Mouse (Mus musculus) hematopoietic stem cell, adult 5-6 weeks (primary cell): ENCODE results near the gene Rab3il1. TPM values are rescaled to one million over a fixed set of nuclear protein-coding genes. Genes with fewer than 3 reads are reported as not detected.
A peak's percentile ranks its signal among the peaks of the same experiment; 100 is the strongest.

Experiments
- ATAC-seq, 2 experiments: fragments of 125-278 bp in 1 of 2; replicated peaks in 1 of 2; 2 replicates each; pipeline ENCODE4 v1.8.0; 2016 to 2017; ENCODE audit warnings: inconsistent platforms in 2 of 2, mild to moderate bottlenecking in 2 of 2, moderate number of reproducible peaks in 2 of 2, low read depth in 1 of 2, moderate TSS enrichment in 1 of 2; ENCODE audit not compliant: low FRiP score in 2 of 2, poor library complexity in 2 of 2, severe bottlenecking in 2 of 2, insufficient read depth in 1 of 2, low TSS enrichment in 1 of 2
- total RNA-seq: library from RNA; stranded (forward); fragments of 172-1452, 232-1000 nt; gene quantifications from 2 replicates; pipeline ENCODE4 v1.2.3, GENCODE M21; 2017

Gene Rab3il1
- total RNA-seq, 1 experiment from 2014 or later, result 11.2 TPM

- no peak for ATAC-seq
Observed at GRCm38 (mm10) chr19:10062862-10063261, 61.4 kb downstream of the Rab3il1 start.

DNA sequence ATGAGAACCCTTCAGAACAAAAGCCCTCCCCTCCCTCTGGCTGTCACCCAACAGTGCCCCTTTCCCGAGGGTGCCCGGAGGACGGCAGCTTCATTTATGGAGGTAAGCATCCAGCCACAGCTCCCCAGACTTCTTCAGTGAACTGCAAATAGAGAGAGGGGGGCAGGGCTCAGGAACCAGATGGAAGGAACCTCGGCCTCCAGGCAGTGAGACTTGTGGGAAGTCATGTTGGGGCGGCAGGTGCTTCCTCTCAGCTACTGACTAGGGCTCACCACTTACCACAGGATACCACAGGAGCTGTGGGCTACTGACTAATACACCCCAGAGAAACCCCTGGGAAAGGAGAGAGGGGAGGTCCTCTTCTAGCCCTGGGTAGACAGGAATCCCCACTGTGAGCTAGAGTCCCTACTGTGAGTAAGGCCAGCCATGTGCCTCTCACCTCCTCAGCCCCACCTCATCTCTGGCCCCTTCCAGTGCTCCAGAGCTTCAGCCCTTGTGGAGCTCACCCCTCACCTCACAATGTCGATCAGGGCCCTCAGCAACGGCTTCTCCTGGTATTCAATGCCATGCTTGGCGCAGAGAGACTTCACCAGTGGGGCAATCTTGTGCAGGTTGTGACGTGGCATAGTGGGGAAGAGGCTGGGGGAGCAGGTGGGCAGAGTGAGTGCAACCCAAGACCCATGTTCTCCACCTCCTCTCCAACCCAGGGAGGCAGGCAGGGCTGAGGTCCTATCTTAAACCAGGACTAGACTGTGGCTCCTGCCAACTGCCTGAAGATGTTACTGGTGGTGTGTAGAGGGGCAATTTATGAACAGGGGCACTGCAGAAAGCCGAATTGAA, 62.9 kb downstream of the Rab3il1 start:
- peak; percentile 91 to 96 for ATAC-seq

- no peak for ATAC-seq
Observed at GRCm38 (mm10) chr19:10065465-10066188, 64.2 kb downstream of the Rab3il1 start.

DNA sequence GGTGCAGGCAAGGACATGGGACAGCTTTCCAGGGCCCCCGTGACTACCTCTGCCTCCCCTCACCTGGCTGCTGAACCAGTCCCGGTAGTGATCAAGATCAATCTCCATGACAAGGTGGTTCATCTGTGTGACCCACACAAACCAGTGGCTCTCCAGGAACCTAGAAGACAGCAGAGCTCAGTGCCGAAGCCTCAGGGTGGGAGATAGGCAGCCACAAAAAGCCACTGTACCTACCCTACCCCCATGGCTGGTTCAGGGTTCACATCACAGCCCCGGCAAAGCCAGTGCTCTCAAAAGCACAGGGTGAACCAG, 64.7 kb downstream of the Rab3il1 start:
- ATAC-seq, result no peak

DNA sequence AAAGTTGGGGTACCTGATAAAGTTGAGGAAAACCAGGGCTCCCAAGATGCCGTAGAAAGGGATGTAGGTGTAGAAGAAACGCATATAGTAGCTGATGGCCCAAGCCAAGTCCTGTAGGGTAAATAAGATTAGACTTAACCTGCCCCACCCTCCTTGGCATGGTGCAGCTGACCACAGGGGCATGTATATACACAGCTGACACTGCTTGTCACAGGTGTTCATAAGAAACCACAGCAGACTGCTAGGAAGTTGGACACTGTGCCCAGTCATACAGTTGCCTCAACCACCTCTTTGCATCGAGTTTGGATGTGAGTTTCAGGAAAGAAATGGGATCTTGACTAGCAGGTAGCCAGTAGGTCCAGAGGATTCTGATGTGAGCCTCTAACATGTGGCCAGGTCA, 65.0 kb downstream of the Rab3il1 start:
- no peak for ATAC-seq

DNA sequence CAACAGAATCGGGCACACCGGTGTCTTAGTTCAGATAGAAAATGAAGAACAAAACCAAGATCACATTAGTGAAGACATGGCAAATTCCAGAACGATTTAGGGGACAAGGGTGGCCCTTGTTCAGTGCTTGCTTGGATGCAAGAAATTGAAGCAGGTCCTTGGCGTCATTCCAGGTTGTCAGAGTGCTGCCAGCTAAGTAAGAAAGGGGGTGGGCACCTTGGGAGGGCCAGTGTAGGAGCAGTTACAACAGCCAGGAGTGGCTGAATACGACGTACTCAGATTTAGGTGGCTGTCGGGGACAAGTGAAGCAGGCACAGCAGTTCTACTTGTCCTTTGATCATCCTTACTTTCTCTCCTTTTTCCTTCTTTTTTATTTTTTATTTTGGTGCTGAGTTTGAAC, 66.2 kb downstream of the Rab3il1 start:
- no peak for ATAC-seq

DNA sequence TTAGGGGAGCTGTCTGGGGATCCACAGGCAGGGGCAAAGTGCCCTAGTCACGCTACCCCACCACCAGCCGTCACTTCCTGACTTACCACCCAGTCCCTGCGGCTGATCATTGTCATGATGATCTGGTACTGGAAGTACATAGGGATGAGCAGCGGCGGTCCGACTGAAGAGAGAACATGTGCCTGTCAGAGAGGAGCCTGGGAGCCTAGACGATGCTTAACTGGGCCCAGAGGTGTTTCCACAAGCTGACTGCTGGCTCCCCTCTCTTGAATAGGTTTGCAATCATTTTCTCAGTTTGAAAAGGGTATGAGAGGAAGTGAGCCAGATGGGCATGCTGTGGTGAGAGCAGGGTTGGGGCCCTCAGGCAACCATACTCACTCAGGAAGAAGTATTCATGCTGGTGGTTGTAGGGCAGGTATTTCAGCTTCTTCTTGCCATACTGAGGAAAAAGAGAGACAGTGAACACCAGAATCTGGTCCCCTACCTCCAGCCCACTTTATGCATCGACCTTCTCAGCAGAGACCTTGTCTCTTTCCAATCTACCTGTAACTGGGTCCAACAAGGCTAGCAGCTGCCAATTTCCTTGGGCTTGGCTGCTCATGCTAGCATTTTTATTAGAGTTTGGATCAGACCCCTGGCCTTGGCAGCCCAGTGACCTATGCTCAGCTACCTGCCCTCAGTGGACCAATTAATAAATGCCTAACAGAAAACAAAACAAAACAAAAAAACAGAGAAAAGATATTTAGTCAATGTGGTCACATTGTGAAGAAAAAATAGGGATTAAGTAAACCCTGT, 68.9 kb downstream of the Rab3il1 start:
- ATAC-seq, result peak; percentile 46 to 57

DNA sequence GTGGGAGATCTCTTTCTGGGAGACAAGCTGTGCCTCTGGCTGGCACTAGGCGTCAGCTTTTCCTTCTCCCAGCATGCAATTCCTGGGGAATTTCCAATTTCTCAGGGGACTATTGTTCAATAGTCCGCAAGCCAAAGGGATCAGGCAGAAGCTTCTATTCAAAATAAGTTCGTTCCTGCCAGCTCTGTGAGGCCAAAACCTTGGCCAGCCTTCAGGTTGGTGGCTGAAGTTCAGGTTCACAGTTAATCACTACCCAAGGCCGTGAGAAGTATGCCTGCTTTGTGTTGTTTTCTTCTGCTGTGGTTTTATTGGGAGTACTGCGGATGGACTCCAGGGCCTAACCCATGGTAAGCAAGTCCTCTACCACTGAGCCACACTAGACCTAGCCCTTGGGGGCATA, 69.7 kb downstream of the Rab3il1 start:
- ATAC-seq, result no peak

DNA sequence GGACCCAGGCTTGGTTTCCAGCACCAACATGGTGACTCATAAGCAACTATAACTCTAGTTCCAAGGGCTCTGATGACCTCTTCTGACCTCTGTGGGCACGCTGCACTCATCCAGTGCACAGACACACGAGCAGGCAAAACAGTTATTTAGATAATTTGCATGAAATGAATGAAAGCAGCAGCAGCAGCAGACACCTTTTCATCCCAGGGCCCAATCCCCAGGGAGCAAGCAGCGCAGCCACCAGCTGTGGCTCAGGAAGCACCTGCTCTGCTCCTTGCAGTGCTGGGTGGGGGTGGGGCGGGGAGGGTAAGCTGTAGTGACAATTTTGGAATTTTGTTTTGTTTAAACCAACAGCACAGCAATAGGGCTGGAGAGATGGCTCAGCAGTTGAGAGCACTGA, 70.4 kb downstream of the Rab3il1 start:
- ATAC-seq, result no peak

- no peak for ATAC-seq
Observed at GRCm38 (mm10) chr19:10073145-10073544, 71.7 kb downstream of the Rab3il1 start.

DNA sequence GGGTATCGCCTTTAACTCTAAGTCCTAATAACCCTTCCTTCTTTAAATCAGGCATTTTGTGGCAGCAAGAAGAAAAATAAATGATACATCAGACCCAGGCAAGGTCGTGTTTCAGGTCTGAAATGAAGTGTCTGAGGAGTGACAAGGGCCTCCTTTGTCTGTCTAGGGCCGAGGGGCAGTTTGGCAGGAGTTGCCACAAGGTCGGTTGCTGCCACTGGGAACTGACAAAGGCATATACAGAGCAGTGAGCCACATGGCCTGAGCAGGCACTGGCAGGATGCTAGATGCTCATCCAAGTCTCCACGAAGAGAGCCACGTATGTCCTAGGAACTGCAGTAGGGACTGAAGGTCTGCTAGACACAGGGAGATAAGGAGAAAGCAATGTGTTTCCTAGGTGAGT, 76.9 kb downstream of the Rab3il1 start:
- ATAC-seq, result no peak

- no peak for ATAC-seq
Observed at GRCm38 (mm10) chr19:10080384-10080783, 78.9 kb downstream of the Rab3il1 start.

GRCm38 (mm10) chr19:10082105-10082504, 80.6 kb downstream of the Rab3il1 start:
- ATAC-seq, result no peak

GRCm38 (mm10) chr19:10085454-10085853, 84.0 kb downstream of the Rab3il1 start:
- no peak for ATAC-seq

- ATAC-seq, result no peak
Observed at GRCm38 (mm10) chr19:10086976-10087375, 85.5 kb downstream of the Rab3il1 start.
